Mouse (Mus musculus): ENCODE data around the gene Ubac2. TPM values are rescaled to one million over a fixed set of nuclear protein-coding genes. Genes with fewer than 3 reads are reported as not detected.

Gene Ubac2
- polyA plus RNA-seq, 2 experiments = 46.3 to 66.9 TPM

GRCm38 (mm10) chr14:121954608-121955007, 76.2 kb downstream of the Ubac2 start:
- no peak for TF ChIP-seq POLR2A (IDR thresholded peaks at IDR 0.05; ENCODE audit: borderline replicate concordance, extremely low read depth, insufficient read depth, insufficient read length)
- Histone ChIP-seq H3K9me3 (ENCODE audit: control insufficient read depth, low read length) (no peaks in the 10 kb centered on the region), H3K9ac (ENCODE audit: low read depth, low read length, severe bottlenecking) (no peak overlapping the region), H3K4me1 (ENCODE audit: control insufficient read depth, insufficient read depth, low read length) (no peaks in the 10 kb centered on the region), H3K36me3 (ENCODE audit: control insufficient read depth, insufficient read depth, low read length) (peaks cover 11% of the 10 kb centered on the region), H3K27ac (replicated peaks; ENCODE audit: low read depth, low read length) (no peak overlapping the region), H3K4me2 (replicated peaks; ENCODE audit: low read depth, low read length, severe bottlenecking) (no peak overlapping the region), H3K4me3 (replicated peaks; ENCODE audit: low read length) (no peak overlapping the region), H3K27me3 (ENCODE audit: control insufficient read depth, insufficient read depth, low read length) (no peaks in the 10 kb centered on the region)
- WGBS = 96% methylated on average over 12 of the region's 12 CpGs
- no peak for ATAC-seq (ENCODE audit: low FRiP score, low read depth)
- no peak for DNase-seq (ENCODE audit: low spot score)

DNA sequence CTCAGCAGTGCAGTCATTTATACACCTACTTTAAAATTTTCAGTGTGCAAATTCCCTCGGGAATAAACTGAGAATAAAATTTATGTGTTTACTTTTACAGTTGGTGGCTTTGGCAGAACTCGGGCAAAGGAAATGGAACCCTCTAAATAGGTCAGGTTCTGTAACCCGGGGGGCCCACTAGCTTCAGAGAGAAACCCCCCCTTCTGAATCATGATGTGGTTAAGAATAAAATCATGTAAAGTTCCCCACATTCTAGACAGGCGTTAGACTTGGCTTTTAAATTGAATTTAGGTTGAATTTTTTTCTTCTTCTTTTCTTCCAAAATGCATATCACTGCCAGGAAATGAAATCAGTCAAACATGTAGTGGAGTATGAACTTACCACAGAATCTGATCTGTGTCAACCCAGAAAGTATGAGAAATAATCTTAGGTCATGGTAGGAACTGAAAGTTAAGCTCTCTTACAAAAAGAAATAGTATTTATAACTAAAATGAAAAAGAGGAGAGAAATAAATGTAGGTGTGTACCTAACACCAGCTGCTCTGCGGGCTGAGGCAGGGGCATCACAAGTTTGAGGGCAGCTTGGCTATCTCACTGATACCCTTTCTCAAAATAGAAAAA, 76.9 kb downstream of the Ubac2 start:
- 54% methylated on average over 5 of the region's 5 CpGs for WGBS
- Histone ChIP-seq H3K4me3 (replicated peaks; ENCODE audit: low read length) (no peak overlapping the region), H3K27me3 (ENCODE audit: control insufficient read depth, insufficient read depth, low read length) (no peaks in the 10 kb centered on the region), H3K4me2 (replicated peaks; ENCODE audit: low read depth, low read length, severe bottlenecking) (no peak overlapping the region), H3K9me3 (ENCODE audit: control insufficient read depth, low read length) (no peaks in the 10 kb centered on the region), H3K9ac (ENCODE audit: low read depth, low read length, severe bottlenecking) (no peak overlapping the region), H3K4me1 (ENCODE audit: control insufficient read depth, insufficient read depth, low read length) (no peaks in the 10 kb centered on the region), H3K36me3 (ENCODE audit: control insufficient read depth, insufficient read depth, low read length) (peaks cover 11% of the 10 kb centered on the region), H3K27ac (replicated peaks; ENCODE audit: low read depth, low read length) (no peak overlapping the region)
- no peak for ATAC-seq (ENCODE audit: low FRiP score, low read depth)
- DNase-seq (ENCODE audit: low spot score) = no peak
- TF ChIP-seq POLR2A (IDR thresholded peaks at IDR 0.05; ENCODE audit: borderline replicate concordance, extremely low read depth, insufficient read depth, insufficient read length) = no peak

DNA sequence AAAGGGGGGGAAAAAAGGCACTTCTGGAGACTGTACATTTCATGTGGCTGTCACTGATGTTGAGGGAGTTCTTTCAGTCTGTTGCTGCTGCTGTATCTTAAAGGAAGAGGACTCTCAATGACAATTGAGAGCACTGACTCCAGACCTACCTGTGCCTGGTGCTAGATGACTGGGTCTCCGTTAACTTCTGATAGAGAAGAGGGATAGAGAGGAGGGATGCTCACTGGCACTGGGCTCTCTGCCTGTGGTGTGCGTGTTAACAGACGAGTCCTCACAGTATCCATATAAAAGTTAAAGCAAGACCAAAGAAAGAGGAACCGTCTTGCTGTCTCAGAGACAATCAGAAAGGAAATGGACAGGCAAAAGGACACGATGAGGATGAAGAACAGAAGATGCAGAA, 77.9 kb downstream of the Ubac2 start:
- no peak overlapping the region for H3K9ac ChIP-seq (ENCODE audit: low read depth, low read length, severe bottlenecking)
- no peak overlapping the region for H3K4me2 ChIP-seq (replicated peaks; ENCODE audit: low read depth, low read length, severe bottlenecking)
- H3K27me3 ChIP-seq (ENCODE audit: control insufficient read depth, insufficient read depth, low read length) = no peaks in the 10 kb centered on the region
- H3K27ac ChIP-seq (replicated peaks; ENCODE audit: low read depth, low read length) = no peak overlapping the region
- H3K36me3 ChIP-seq (ENCODE audit: control insufficient read depth, insufficient read depth, low read length) = peaks cover 11% of the 10 kb centered on the region
- H3K4me3 ChIP-seq (replicated peaks; ENCODE audit: low read length) = no peak overlapping the region
- no peak for TF ChIP-seq POLR2A (IDR thresholded peaks at IDR 0.05; ENCODE audit: borderline replicate concordance, extremely low read depth, insufficient read depth, insufficient read length)
- ATAC-seq (ENCODE audit: low FRiP score, low read depth) (no peak), DNase-seq (ENCODE audit: low spot score) (no peak)
- H3K9me3 ChIP-seq (ENCODE audit: control insufficient read depth, low read length) = no peaks in the 10 kb centered on the region
- H3K4me1 ChIP-seq (ENCODE audit: control insufficient read depth, insufficient read depth, low read length) = no peaks in the 10 kb centered on the region
- 92% methylated on average over 5 of the region's 5 CpGs for WGBS

DNA sequence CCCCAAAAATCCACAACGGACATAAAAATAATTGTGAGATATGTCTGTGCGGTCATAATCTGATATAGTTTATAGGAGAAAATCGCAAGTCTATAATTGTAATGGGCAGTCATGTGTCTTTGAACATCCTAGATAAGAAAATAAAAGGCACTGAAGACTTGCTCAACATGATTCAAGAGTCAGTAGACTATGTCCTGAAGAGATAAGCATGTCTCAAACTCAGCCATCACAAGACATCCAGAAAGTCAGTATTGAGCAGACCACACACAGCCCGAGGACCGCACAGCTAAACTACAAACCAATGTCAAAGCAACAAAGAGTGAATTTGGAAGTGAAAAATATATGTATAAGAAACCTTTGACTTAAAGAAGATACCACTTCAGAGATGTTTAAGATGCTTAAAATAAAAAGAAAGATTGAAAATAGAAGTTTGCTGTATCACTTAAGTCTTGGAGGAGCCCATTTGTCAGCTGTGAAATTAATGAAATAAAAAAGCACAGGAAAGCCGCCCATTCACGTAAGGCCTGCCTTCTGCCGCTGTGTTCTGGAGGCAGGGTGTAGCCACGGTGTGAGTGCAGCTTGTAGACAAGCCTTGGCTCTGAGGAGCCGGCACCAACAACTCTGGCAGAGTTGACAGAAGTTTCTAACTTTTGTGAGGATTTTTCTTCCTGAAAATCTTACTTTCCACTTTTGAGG, 78.9 kb downstream of the Ubac2 start:
- no peaks in the 10 kb centered on the region for H3K4me1 ChIP-seq (ENCODE audit: control insufficient read depth, insufficient read depth, low read length)
- WGBS = 91% methylated on average over 10 of the region's 10 CpGs
- H3K27ac ChIP-seq (replicated peaks; ENCODE audit: low read depth, low read length) = no peak overlapping the region
- no peak overlapping the region for H3K4me3 ChIP-seq (replicated peaks; ENCODE audit: low read length)
- ATAC-seq (ENCODE audit: low FRiP score, low read depth) = no peak
- no peaks in the 10 kb centered on the region for H3K27me3 ChIP-seq (ENCODE audit: control insufficient read depth, insufficient read depth, low read length)
- DNase-seq (ENCODE audit: low spot score) = no peak
- no peaks in the 10 kb centered on the region for H3K9me3 ChIP-seq (ENCODE audit: control insufficient read depth, low read length)
- no peak overlapping the region for H3K4me2 ChIP-seq (replicated peaks; ENCODE audit: low read depth, low read length, severe bottlenecking)
- TF ChIP-seq POLR2A (IDR thresholded peaks at IDR 0.05; ENCODE audit: borderline replicate concordance, extremely low read depth, insufficient read depth, insufficient read length) = no peak
- no peak overlapping the region for H3K9ac ChIP-seq (ENCODE audit: low read depth, low read length, severe bottlenecking)
- H3K36me3 ChIP-seq (ENCODE audit: control insufficient read depth, insufficient read depth, low read length) = peaks cover 11% of the 10 kb centered on the region

DNA sequence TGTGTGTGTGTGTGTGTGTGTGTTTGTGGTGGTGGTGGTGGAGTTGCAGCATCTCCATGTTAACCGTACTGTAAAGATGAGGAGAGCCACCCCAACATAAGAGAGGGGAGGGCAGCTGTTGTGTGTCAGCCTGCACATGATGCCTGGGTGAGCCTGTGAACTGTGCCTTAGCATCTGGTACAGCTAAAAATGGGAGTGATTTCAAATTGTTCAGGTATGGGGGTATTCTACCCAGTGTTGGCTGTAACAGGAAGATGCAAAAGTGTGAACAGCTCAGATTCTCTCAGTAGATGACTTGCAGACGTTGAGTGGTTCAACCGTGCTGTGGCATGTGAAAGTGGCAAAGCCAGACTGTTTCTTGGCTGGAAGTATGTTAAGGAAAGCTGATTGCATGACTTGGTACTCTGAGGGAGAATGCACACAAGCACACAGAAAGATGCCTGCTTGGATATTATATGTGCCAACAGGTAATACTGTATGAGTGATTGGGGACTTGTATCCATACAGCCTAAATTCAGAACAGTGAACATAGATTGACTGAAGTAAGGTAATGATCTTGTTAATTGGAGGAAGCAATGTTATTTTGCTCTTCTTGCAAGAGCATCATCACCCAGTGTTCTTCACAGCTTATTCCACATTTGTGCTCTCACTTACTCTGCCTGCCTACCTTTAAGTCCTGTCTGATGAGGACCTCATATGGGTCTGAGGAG, 79.8 kb downstream of the Ubac2 start:
- no peak overlapping the region for H3K4me3 ChIP-seq (replicated peaks; ENCODE audit: low read length)
- H3K9me3 ChIP-seq (ENCODE audit: control insufficient read depth, low read length) = no peaks in the 10 kb centered on the region
- H3K9ac ChIP-seq (ENCODE audit: low read depth, low read length, severe bottlenecking) = no peak overlapping the region
- H3K27me3 ChIP-seq (ENCODE audit: control insufficient read depth, insufficient read depth, low read length) = no peaks in the 10 kb centered on the region
- ATAC-seq (ENCODE audit: low FRiP score, low read depth) = no peak
- no peak for TF ChIP-seq POLR2A (IDR thresholded peaks at IDR 0.05; ENCODE audit: borderline replicate concordance, extremely low read depth, insufficient read depth, insufficient read length)
- H3K27ac ChIP-seq (replicated peaks; ENCODE audit: low read depth, low read length) = no peak overlapping the region
- 0 out of 2 replicates have a peak, but pooled peaks cover under 1% of the 10 kb centered on the region for H3K4me1 ChIP-seq (ENCODE audit: control insufficient read depth, insufficient read depth, low read length)
- WGBS = 66% methylated on average over 3 of the region's 3 CpGs
- DNase-seq (ENCODE audit: low spot score) = no peak
- H3K4me2 ChIP-seq (replicated peaks; ENCODE audit: low read depth, low read length, severe bottlenecking) = no peak overlapping the region
- H3K36me3 ChIP-seq (ENCODE audit: control insufficient read depth, insufficient read depth, low read length) = peaks cover 11% of the 10 kb centered on the region

Measured in limb, embryonic 14.5 days (tissue).